Mouse (Mus musculus): ENCODE measurements around the gene Gucd1. TPM values are rescaled to one million over a fixed set of nuclear protein-coding genes. Genes with fewer than 3 reads are reported as not detected.

Gene Gucd1
- total RNA-seq, 1 experiment, result 11.5 TPM

DNA sequence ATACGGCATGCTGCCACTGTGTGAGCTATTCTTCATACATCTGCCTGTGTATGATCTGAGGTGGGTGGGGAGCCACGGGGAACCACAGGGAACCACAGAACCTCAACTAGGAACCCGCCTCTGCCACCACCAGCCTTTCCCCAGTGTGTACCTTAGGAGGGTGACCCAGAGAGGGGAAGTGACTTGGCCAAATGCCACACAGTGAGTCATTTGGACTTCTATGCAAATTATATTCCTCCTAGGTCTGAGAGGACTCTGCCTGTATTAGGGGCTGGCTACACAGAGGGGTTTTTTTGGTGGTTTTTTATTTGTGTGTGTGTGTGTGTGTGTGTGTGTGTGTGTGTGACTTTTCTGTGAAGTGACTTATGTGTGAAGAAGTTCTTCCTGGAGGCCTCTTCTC lies 191.2 kb downstream of the Gucd1 start:
- H3K9ac ChIP-seq (ENCODE audit: insufficient read depth, low read depth, low read length, poor library complexity, severe bottlenecking), result no peak overlapping the region
- H3K4me1 ChIP-seq (ENCODE audit: control insufficient read depth in 2 of 2, insufficient read depth in 2 of 2, low read length in 2 of 2, poor library complexity in 1 of 2), result peaks cover 0 to 3% of the 10 kb centered on the region in 2 experiments; a peak in 1 of 4 replicates
- DNase-seq (ENCODE audit: low read depth, low spot score), result no peak
- H3K36me3 ChIP-seq (ENCODE audit: control insufficient read depth, insufficient read depth, low read length, poor library complexity, severe bottlenecking), result no peaks in the 10 kb centered on the region
- no peaks in the 10 kb centered on the region for H3K9me3 ChIP-seq (ENCODE audit: control insufficient read depth, insufficient read depth, low read depth, low read length)
- H3K27ac ChIP-seq (ENCODE audit: insufficient read depth, low read depth, low read length, poor library complexity, severe bottlenecking), result no peak overlapping the region
- in situ Hi-C loops (cut with MboI; ENCODE audit: low sequenced_read_pairs in 2 of 2, unreplicated experiment in 2 of 2), result no loop called here
- TF ChIP-seq ZNF384 (IDR thresholded peaks at IDR 0.05; ENCODE audit: low read depth, low read length) (no peak), CHD2 (IDR thresholded peaks at IDR 0.05; ENCODE audit: low read depth, low read length) (no peak), ZC3H11A (IDR thresholded peaks at IDR 0.05; ENCODE audit: borderline replicate concordance, low read depth, low read length) (no peak), MAFK (IDR thresholded peaks at IDR 0.05; ENCODE audit: insufficient read depth, low read depth, low read length) (no peak), HCFC1 (IDR thresholded peaks at IDR 0.05; ENCODE audit: borderline replicate concordance, insufficient read depth, low read length) (no peak)
- no peak overlapping the region for H3K4me3 ChIP-seq (ENCODE audit: insufficient read depth in 1 of 2, low read depth in 1 of 2, low read length in 2 of 2, poor library complexity in 1 of 2, severe bottlenecking in 1 of 2)

DNA sequence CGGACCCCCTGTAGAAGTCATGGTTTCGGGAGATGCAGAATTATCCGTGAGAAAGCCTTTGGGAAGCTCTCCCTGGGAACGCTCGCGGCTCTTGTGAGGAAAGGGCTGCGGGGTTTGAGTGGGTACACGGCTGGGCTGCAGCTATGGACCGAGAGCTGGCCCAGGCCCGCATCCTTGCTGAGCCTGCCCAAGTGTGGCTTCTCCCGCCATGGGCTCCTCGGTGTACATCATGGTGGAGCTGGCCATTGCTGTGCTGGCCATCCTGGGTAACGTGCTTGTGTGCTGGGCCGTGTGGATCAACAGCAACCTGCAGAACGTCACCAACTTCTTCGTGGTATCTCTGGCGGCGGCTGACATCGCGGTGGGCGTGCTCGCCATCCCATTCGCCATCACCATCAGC lies 192.0 kb downstream of the Gucd1 start:
- no peak overlapping the region for H3K27ac ChIP-seq (ENCODE audit: insufficient read depth, low read depth, low read length, poor library complexity, severe bottlenecking)
- H3K36me3 ChIP-seq (ENCODE audit: control insufficient read depth, insufficient read depth, low read length, poor library complexity, severe bottlenecking), result no peaks in the 10 kb centered on the region
- no peaks in the 10 kb centered on the region for H3K9me3 ChIP-seq (ENCODE audit: control insufficient read depth, insufficient read depth, low read depth, low read length)
- in situ Hi-C loops (cut with MboI; ENCODE audit: low sequenced_read_pairs in 2 of 2, unreplicated experiment in 2 of 2), result no loop called here
- no peak overlapping the region; a peak in 1 of 4 replicates for H3K4me3 ChIP-seq (ENCODE audit: insufficient read depth in 1 of 2, low read depth in 1 of 2, low read length in 2 of 2, poor library complexity in 1 of 2, severe bottlenecking in 1 of 2)
- no peak for TF ChIP-seq ZC3H11A (IDR thresholded peaks at IDR 0.05; ENCODE audit: borderline replicate concordance, low read depth, low read length)
- no peak for TF ChIP-seq ZNF384 (IDR thresholded peaks at IDR 0.05; ENCODE audit: low read depth, low read length)
- TF ChIP-seq HCFC1 (IDR thresholded peaks at IDR 0.05; ENCODE audit: borderline replicate concordance, insufficient read depth, low read length), result no peak
- TF ChIP-seq MAFK (IDR thresholded peaks at IDR 0.05; ENCODE audit: insufficient read depth, low read depth, low read length), result no peak
- TF ChIP-seq CHD2 (IDR thresholded peaks at IDR 0.05; ENCODE audit: low read depth, low read length), result no peak
- H3K4me1 ChIP-seq (ENCODE audit: control insufficient read depth in 2 of 2, insufficient read depth in 2 of 2, low read length in 2 of 2, poor library complexity in 1 of 2), result peaks cover 0 to 3% of the 10 kb centered on the region in 2 experiments; a peak in 1 of 4 replicates
- no peak overlapping the region for H3K9ac ChIP-seq (ENCODE audit: insufficient read depth, low read depth, low read length, poor library complexity, severe bottlenecking)
- DNase-seq (ENCODE audit: low read depth, low spot score), result no peak

DNA sequence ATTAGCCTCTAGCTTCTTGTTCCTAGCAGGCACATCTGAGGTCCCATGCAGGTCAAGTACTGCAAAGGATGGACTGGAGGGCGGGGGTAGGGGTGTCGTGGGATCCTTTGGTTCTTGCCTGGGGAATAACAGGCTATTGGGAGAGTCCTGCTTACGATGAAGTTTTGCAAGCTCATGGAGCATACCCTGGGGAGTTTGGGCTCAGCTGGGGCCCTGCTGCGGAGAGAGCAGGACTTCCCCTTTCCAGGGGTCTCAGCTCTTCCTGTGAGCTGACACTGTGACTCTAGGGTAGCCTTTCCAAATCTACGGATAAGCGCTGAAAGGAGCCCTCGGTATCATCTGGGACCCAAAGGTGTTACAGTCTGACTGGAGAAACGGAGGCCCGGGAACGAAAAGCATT lies 193.4 kb downstream of the Gucd1 start:
- H3K4me3 ChIP-seq (ENCODE audit: insufficient read depth in 1 of 2, low read depth in 1 of 2, low read length in 2 of 2, poor library complexity in 1 of 2, severe bottlenecking in 1 of 2), result no peak overlapping the region
- no peaks in the 10 kb centered on the region for H3K36me3 ChIP-seq (ENCODE audit: control insufficient read depth, insufficient read depth, low read length, poor library complexity, severe bottlenecking)
- TF ChIP-seq CHD2 (IDR thresholded peaks at IDR 0.05; ENCODE audit: low read depth, low read length) (no peak), ZC3H11A (IDR thresholded peaks at IDR 0.05; ENCODE audit: borderline replicate concordance, low read depth, low read length) (no peak), MAFK (IDR thresholded peaks at IDR 0.05; ENCODE audit: insufficient read depth, low read depth, low read length) (no peak)
- in situ Hi-C loops (cut with MboI; ENCODE audit: low sequenced_read_pairs in 2 of 2, unreplicated experiment in 2 of 2), result no loop called here
- H3K4me1 ChIP-seq (ENCODE audit: control insufficient read depth in 2 of 2, insufficient read depth in 2 of 2, low read length in 2 of 2, poor library complexity in 1 of 2), result peaks cover 0 to 3% of the 10 kb centered on the region in 2 experiments; a peak in 1 of 4 replicates
- DNase-seq (ENCODE audit: low read depth, low spot score), result no peak
- H3K9ac ChIP-seq (ENCODE audit: insufficient read depth, low read depth, low read length, poor library complexity, severe bottlenecking), result no peak overlapping the region
- no peaks in the 10 kb centered on the region for H3K9me3 ChIP-seq (ENCODE audit: control insufficient read depth, insufficient read depth, low read depth, low read length)
- H3K27ac ChIP-seq (ENCODE audit: insufficient read depth, low read depth, low read length, poor library complexity, severe bottlenecking), result no peak overlapping the region

DNA sequence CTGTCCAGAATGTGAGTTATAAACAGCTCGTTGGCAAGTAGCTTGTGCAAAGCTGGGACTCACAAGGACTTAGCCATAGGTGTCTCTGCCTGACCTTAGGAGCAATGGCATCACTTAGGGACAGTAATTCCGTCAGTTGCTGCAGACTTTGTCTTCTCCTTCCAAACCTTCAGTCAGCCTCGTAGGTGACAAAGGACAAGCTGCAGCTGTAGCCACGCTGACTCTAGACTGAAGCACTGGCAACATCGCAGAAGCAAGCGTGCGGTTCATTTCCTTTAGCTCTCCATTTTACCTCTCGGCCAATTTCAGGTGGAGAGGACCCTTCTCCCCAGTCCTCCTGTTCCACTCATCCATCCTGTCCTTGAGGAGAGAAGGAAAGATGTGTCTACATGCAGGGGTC lies 193.8 kb downstream of the Gucd1 start:
- Histone ChIP-seq H3K9me3 (ENCODE audit: control insufficient read depth, insufficient read depth, low read depth, low read length) (no peaks in the 10 kb centered on the region), H3K27ac (ENCODE audit: insufficient read depth, low read depth, low read length, poor library complexity, severe bottlenecking) (no peak overlapping the region), H3K4me1 (ENCODE audit: control insufficient read depth in 2 of 2, insufficient read depth in 2 of 2, low read length in 2 of 2, poor library complexity in 1 of 2) (peaks cover 0 to 3% of the 10 kb centered on the region in 2 experiments; a peak in 1 of 4 replicates), H3K36me3 (ENCODE audit: control insufficient read depth, insufficient read depth, low read length, poor library complexity, severe bottlenecking) (no peaks in the 10 kb centered on the region), H3K4me3 (ENCODE audit: insufficient read depth in 1 of 2, low read depth in 1 of 2, low read length in 2 of 2, poor library complexity in 1 of 2, severe bottlenecking in 1 of 2) (no peak overlapping the region), H3K9ac (ENCODE audit: insufficient read depth, low read depth, low read length, poor library complexity, severe bottlenecking) (no peak overlapping the region)
- TF ChIP-seq HCFC1 (IDR thresholded peaks at IDR 0.05; ENCODE audit: borderline replicate concordance, insufficient read depth, low read length), result no peak
- TF ChIP-seq CHD2 (IDR thresholded peaks at IDR 0.05; ENCODE audit: low read depth, low read length), result no peak
- TF ChIP-seq ZC3H11A (IDR thresholded peaks at IDR 0.05; ENCODE audit: borderline replicate concordance, low read depth, low read length), result no peak
- no peak for TF ChIP-seq ZNF384 (IDR thresholded peaks at IDR 0.05; ENCODE audit: low read depth, low read length)
- no peak for TF ChIP-seq MAFK (IDR thresholded peaks at IDR 0.05; ENCODE audit: insufficient read depth, low read depth, low read length)
- no peak for DNase-seq (ENCODE audit: low read depth, low spot score)
- in situ Hi-C loops (cut with MboI; ENCODE audit: low sequenced_read_pairs in 2 of 2, unreplicated experiment in 2 of 2), result no loop called here

DNA sequence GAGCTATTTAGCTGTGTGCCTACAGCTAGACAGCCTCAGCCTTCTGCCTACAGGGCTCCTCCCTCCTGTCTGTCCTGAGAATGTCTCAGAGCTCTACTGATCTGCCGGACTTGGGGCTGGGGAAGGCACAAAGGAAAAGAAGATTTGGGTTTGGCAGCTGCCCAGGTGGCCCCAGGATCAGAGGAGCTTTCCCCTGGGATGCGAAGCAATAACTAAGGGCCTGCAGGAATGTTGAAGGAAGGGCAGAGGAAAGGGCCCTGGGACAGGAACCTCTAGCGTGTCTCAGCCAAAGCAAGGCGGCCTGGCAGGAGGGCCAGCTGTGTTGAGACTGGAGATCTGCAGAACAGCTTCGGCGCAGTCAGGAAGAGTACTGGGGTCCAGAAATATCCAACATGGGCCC lies 194.8 kb downstream of the Gucd1 start:
- TF ChIP-seq HCFC1 (IDR thresholded peaks at IDR 0.05; ENCODE audit: borderline replicate concordance, insufficient read depth, low read length), result no peak
- no peak for TF ChIP-seq CHD2 (IDR thresholded peaks at IDR 0.05; ENCODE audit: low read depth, low read length)
- TF ChIP-seq MAFK (IDR thresholded peaks at IDR 0.05; ENCODE audit: insufficient read depth, low read depth, low read length), result no peak
- TF ChIP-seq ZNF384 (IDR thresholded peaks at IDR 0.05; ENCODE audit: low read depth, low read length), result no peak
- TF ChIP-seq ZC3H11A (IDR thresholded peaks at IDR 0.05; ENCODE audit: borderline replicate concordance, low read depth, low read length), result no peak
- no peaks in the 10 kb centered on the region for H3K9me3 ChIP-seq (ENCODE audit: control insufficient read depth, insufficient read depth, low read depth, low read length)
- no peaks in the 10 kb centered on the region for H3K36me3 ChIP-seq (ENCODE audit: control insufficient read depth, insufficient read depth, low read length, poor library complexity, severe bottlenecking)
- H3K9ac ChIP-seq (ENCODE audit: insufficient read depth, low read depth, low read length, poor library complexity, severe bottlenecking), result no peak overlapping the region
- no peak for DNase-seq (ENCODE audit: low read depth, low spot score)
- H3K4me3 ChIP-seq (ENCODE audit: insufficient read depth in 1 of 2, low read depth in 1 of 2, low read length in 2 of 2, poor library complexity in 1 of 2, severe bottlenecking in 1 of 2), result no peak overlapping the region
- peaks cover 0 to 3% of the 10 kb centered on the region in 2 experiments; a peak in 1 of 4 replicates for H3K4me1 ChIP-seq (ENCODE audit: control insufficient read depth in 2 of 2, insufficient read depth in 2 of 2, low read length in 2 of 2, poor library complexity in 1 of 2)
- in situ Hi-C loops (cut with MboI; ENCODE audit: low sequenced_read_pairs in 2 of 2, unreplicated experiment in 2 of 2), result no loop called here
- H3K27ac ChIP-seq (ENCODE audit: insufficient read depth, low read depth, low read length, poor library complexity, severe bottlenecking), result no peak overlapping the region
